Mouse (Mus musculus) midbrain, embryonic 13.5 days (tissue): Measurements from ENCODE around the gene Cd151. TPM values are rescaled to one million over a fixed set of nuclear protein-coding genes. Genes with fewer than 3 reads are reported as not detected.

Experiments used
- ATAC-seq: fragments of 200-750 bp; cut with Nextera tagmentation; 2 replicates; pipeline ENCODE4 v1.8.0; 2017; ENCODE audit warnings: mild to moderate bottlenecking, moderate TSS enrichment, moderate library complexity
- H3K27ac ChIP-seq: fragments of 300-500 bp; sonication (generic); 2 replicates; pipeline ENCODE4 v1.5.1; 2015; ENCODE audit warnings: inconsistent platforms, mild to moderate bottlenecking, moderate library complexity
- H3K27me3 ChIP-seq: fragments of 300-500 bp; sonication (generic); 2 replicates; pipeline ENCODE4 v1.6.1; 2015; ENCODE audit warnings: mild to moderate bottlenecking, inconsistent platforms
- H3K36me3 ChIP-seq: fragments of 300-500 bp; sonication (generic); 2 replicates; pipeline ENCODE4 v1.6.1; 2015; ENCODE audit warnings: mild to moderate bottlenecking, inconsistent platforms
- H3K4me1 ChIP-seq: fragments of 300-500 bp; sonication (generic); replicated peaks from 2 replicates; pipeline ENCODE4 v1.6.1; 2015; ENCODE audit warnings: inconsistent platforms
- H3K4me2 ChIP-seq: fragments of 300-500 bp; sonication (generic); replicated peaks from 2 replicates; pipeline ENCODE4 v1.6.1; 2015; ENCODE audit warnings: moderate library complexity, mild to moderate bottlenecking, inconsistent platforms
- H3K4me3 ChIP-seq: fragments of 300-500 bp; sonication (generic); replicated peaks from 2 replicates; pipeline ENCODE4 v1.5.1; 2015; ENCODE audit warnings: mild to moderate bottlenecking, inconsistent platforms
- H3K9ac ChIP-seq: fragments of 300-500 bp; sonication (generic); replicated peaks from 2 replicates; pipeline ENCODE4 v1.6.1; 2015; ENCODE audit warnings: mild to moderate bottlenecking, inconsistent platforms
- H3K9me3 ChIP-seq: fragments of 300-500 bp; sonication (generic); 2 replicates; pipeline ENCODE4 v1.6.1; 2016; ENCODE audit warnings: mild to moderate bottlenecking, inconsistent platforms
- WGBS: fragments of 180-500 bp; shearing (Covaris S2); methylation state at CpG from one replicate; pipeline ENCODE4 v1.1.7; 2015; 5-methylcytosine and 5-hydroxymethylcytosine counted together
- polyA plus RNA-seq: library from polyadenylated mRNA; unstranded; fragments of >200 nt; fragmentation: Nextera tagmentation; extraction: Ambion mirVana; gene quantifications from 2 replicates; pipeline ENCODE4 v1.2.1, GENCODE M21; 2015

Gene Cd151
- polyA plus RNA-seq, 1 experiment from 2014 or later: 19.9 TPM

DNA sequence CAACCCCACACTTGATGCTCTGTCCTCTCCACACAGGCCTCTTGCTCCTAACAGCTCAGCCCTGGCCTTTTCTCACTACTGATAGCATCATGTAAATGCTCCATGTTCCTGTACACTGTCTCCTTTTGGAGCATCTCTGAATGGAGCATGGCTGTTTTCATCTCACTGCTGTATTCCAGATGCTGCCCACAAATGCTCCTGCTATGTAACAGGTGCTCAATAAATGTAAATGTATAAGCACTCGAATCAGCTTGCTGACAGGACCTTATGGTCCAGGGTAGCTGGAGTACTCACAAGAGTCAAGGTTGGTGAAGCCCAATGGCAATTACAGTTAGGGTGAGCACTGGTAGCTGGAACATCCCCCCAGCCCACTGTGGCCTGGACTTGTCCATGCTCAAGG, 4.0 kb downstream of the Cd151 start:
- no peak overlapping the region for H3K4me3 ChIP-seq
- peaks cover 31% of the 10 kb centered on the region for H3K36me3 ChIP-seq
- H3K4me2 ChIP-seq: no peak overlapping the region
- 93% methylated on average over 1 of the region's 1 CpGs for WGBS
- no peak overlapping the region for H3K9ac ChIP-seq
- ATAC-seq: no peak
- H3K27me3 ChIP-seq: peaks cover 16% of the 10 kb centered on the region
- H3K9me3 ChIP-seq: no peaks in the 10 kb centered on the region
- no peak overlapping the region for H3K27ac ChIP-seq
- peaks cover 57% of the 10 kb centered on the region for H3K4me1 ChIP-seq

DNA sequence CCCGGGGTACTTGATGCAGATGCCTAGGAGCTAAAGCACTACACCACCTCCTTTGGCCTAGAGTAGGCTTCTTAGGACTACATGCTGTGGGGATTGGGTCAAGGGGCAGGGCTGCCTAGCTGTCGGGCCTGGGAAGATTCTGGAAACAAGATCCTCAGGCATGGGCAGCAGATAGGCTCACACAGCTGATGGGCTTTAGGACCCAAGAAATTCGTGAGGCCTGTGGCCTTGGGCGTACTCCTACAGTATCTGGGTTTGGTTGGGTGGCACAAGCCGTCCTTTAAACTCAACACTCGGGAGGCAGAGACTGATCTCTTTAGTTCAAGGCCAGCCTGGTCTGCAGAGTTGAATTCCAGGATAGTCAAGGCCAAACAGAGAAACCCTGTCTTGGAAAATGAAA, 5.0 kb downstream of the Cd151 start:
- 81% methylated on average over 6 of the region's 6 CpGs for WGBS
- no peak overlapping the region for H3K9ac ChIP-seq
- no peaks in the 10 kb centered on the region for H3K9me3 ChIP-seq
- H3K4me2 ChIP-seq: no peak overlapping the region
- no peak for ATAC-seq
- H3K36me3 ChIP-seq: peaks cover 31% of the 10 kb centered on the region
- H3K27me3 ChIP-seq: peaks cover 17% of the 10 kb centered on the region
- no peak overlapping the region for H3K4me3 ChIP-seq
- no peak overlapping the region for H3K27ac ChIP-seq
- peaks cover 55% of the 10 kb centered on the region for H3K4me1 ChIP-seq

DNA sequence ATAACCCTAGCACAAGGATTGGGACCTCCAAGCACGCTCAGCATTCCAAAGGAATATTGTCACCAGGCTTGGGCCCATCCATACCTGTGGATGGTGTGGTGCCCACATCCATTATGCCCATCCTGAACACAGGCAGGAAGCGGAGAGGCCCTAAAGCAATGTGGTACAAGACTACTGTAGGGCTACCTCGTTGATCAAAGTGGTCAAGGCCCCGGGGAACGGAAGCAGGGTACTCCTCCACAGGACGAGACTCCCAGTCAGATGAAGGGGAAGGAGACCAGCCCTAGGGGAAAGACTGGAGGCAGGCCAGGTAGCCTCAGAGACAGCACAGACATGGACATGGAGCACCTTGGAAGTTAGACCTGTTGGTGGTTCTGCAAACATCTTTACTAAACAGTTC, 5.6 kb downstream of the Cd151 start:
- WGBS: 93% methylated on average over 6 of the region's 6 CpGs
- no peak for ATAC-seq
- peaks cover 22% of the 10 kb centered on the region for H3K27me3 ChIP-seq
- H3K27ac ChIP-seq: no peak overlapping the region
- peaks cover 51% of the 10 kb centered on the region for H3K4me1 ChIP-seq
- no peaks in the 10 kb centered on the region for H3K9me3 ChIP-seq
- peaks cover 31% of the 10 kb centered on the region for H3K36me3 ChIP-seq
- H3K9ac ChIP-seq: no peak overlapping the region
- H3K4me3 ChIP-seq: no peak overlapping the region
- H3K4me2 ChIP-seq: no peak overlapping the region

DNA sequence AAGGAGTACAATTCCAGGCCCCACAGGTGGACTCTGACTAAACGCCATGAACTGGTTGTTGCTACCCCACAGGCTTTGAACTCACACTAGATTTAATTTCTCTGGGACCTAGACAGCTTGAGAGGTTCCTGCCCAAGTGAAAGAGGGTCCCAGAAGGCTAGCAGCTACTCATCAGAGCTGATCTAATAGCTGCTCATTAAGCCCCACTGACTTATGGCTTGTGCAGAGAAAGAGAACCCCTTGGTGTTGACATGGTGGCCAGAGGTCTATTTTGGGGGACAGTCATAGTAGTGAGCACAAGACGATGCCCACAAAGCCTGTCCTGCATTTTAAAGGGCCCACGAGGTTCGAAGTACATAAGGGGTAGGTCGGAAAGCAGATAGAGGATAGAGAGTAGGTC, 7.0 kb downstream of the Cd151 start:
- no peak overlapping the region for H3K27ac ChIP-seq

DNA sequence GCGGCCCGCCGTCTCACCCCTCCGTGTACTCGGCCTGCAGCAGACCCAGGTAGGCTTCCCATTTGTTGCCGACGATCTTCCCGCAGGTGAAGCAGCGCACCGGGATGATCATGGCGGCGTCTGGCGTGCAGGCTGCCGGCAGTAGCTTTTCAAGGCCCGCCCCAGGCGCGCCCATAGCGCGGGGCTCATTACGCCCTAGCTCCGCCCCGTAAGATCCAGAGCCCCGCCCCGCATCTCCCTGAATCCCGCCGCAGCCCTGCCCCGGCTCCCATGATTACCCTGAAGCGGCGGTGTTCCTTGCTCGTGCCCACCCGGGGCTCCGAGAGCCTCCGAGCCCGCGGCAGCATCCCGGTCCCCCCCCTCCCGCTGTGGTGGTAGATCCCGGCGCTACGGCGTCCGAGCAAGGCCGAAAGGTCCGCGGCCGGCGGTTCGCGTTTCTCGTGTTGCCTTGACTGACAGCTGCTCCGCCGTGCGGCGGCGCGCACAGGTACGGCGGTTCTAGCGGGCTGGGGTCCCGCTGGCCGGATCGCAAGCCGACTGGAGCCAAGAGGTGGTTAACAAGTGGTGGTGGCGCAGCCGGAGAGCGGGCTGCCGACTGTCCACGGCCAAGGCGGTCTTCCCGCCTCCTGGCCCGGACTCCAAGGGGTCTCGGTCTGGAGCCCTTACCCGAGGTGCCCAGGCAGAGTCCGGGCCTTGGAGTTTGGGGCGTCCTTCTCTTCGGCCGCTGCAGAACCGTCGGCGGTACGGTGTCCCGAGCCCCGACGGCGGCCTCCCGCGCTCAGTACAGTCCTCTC, 8.0 kb downstream of the Cd151 start, which contains the start of the genes Polr2l and Tspan4:
TSS of gene Polr2l (minus strand) at position 122 of the 794 bp plus-strand sequence.
TSS of gene Tspan4 (plus strand) at position 230 of the 794 bp plus-strand sequence.
- Histone ChIP-seq H3K9me3 (no peaks in the 10 kb centered on the region), H3K9ac (peak within 1 kb of the TSS; percentile 84), H3K36me3 (peaks cover 26% of the 10 kb centered on the region), H3K4me1 (peaks cover 28% of the 10 kb centered on the region), H3K4me2 (peak within 1 kb of the TSS; percentile 96), H3K27me3 (peaks cover 30% of the 10 kb centered on the region), H3K27ac (peak within 1 kb of the TSS; percentile 89), H3K4me3 (peak within 1 kb of the TSS; percentile 86)
- WGBS: under 1% methylated on average over 87 of the region's 87 CpGs
- peak; percentile 82 for ATAC-seq

More for the DNA sequence above, 7.0 kb downstream of the Cd151 start:
- no peak for ATAC-seq
- Histone ChIP-seq H3K4me2 (peak overlapping the region; percentile 96), H3K27me3 (peaks cover 26% of the 10 kb centered on the region), H3K4me3 (peak overlapping the region; percentile 86), H3K9me3 (no peaks in the 10 kb centered on the region), H3K9ac (peak overlapping the region; percentile 84), H3K36me3 (peaks cover 31% of the 10 kb centered on the region), H3K4me1 (peaks cover 38% of the 10 kb centered on the region)
- WGBS: 15% methylated on average over 5 of the region's 5 CpGs

DNA sequence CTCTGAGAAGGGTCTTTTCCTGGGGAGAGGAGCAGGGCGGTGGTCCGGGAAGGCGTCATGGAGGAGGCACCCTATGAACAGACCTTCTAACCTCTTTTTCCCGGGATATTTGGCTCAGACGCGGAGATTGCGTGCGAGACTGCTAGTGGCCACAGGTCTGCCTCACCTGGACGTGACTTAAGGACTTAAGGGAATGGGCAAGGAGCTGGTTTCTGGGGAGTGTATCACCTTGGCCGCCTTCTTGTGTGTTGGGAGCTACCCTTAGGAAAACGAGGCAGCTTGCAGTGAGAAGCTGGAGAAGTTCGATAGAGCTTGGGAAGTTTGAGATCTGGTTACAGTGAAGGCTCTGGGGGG, 8.6 kb downstream of the Cd151 start:
- no peak overlapping the region for H3K27ac ChIP-seq
- H3K9ac ChIP-seq: peak overlapping the region; percentile 84
- peaks cover 30% of the 10 kb centered on the region for H3K27me3 ChIP-seq
- no peak; the same call in 1 of the 2 replicates for ATAC-seq
- WGBS: 3% methylated on average over 12 of the region's 12 CpGs
- H3K36me3 ChIP-seq: peaks cover 20% of the 10 kb centered on the region
- peak overlapping the region; percentile 86 for H3K4me3 ChIP-seq
- peaks cover 26% of the 10 kb centered on the region for H3K4me1 ChIP-seq
- peak overlapping the region; percentile 96 for H3K4me2 ChIP-seq
- no peaks in the 10 kb centered on the region for H3K9me3 ChIP-seq

DNA sequence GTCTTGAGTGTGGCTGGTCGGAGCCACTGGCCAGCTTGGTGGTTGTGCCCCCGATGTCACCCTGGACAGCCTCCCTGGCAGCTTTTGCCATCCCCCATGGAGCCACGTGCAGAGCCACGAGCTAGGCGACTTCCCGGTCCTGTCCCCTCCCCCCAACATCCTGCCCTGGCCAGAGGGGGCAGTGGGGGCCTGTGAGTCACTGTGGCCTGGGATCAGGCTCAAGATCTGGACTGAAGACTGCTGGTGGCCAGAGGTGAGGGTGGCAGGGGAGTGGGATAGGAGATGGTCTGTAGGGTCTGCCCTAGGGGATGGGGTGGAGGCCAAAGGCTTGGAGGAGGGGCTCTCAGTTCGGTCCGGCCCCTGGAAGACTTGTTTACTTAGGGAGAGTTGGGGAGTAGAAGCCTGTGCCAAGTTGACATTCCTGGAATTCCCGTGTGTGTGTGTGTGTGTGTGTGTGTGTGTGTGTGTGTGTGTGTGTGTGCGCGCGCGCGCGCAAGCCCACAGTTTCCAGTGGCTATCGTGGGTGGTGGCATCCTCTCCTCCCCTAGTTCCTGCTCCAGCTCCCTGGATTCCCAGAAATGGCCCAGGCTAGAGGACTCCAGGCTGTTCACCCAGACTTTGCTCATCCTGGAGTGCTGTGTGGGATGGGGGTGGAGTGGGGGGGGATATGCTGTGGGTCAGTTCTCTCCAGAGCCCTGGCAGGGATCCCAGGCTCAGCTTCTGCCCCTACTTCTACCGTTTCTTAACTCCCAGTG, 9.2 kb downstream of the Cd151 start:
- Histone ChIP-seq H3K9ac (no peak overlapping the region), H3K36me3 (peaks cover 14% of the 10 kb centered on the region), H3K4me3 (peak overlapping the region; percentile 86), H3K27me3 (peaks cover 30% of the 10 kb centered on the region), H3K27ac (no peak overlapping the region), H3K4me1 (peaks cover 32% of the 10 kb centered on the region), H3K4me2 (peak overlapping the region; percentile 96), H3K9me3 (no peaks in the 10 kb centered on the region)
- ATAC-seq: 0 out of 2 replicates have a peak, but pooled peaks have one; percentile 15
- 3% methylated on average over 11 of the region's 17 CpGs for WGBS

DNA sequence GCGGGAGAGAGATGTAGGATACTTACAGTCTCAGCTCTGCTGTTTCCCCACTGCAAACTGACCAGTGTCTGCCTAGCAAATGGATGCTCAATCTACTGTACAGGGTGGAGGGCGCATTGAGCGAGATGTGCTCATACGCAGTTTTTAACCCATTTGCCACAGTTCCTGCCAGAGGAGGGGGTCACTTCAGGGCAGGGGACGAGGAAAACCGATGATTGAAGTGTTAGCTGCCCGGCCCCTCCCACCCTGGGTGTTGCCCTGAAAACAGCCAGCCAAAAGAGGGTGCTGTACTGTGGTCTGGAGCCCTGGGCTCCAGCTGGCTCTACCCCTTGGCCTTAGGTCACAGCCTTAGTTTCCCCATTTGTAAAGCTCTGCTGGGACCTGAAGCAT, 9.8 kb downstream of the Cd151 start:
- Histone ChIP-seq H3K27ac (no peak overlapping the region), H3K9me3 (no peaks in the 10 kb centered on the region), H3K36me3 (peaks cover 10% of the 10 kb centered on the region), H3K9ac (no peak overlapping the region), H3K4me2 (peak overlapping the region; percentile 96), H3K4me1 (peaks cover 38% of the 10 kb centered on the region), H3K4me3 (no peak overlapping the region), H3K27me3 (peaks cover 30% of the 10 kb centered on the region)
- WGBS: 24% methylated on average over 7 of the region's 7 CpGs
- no peak for ATAC-seq

DNA sequence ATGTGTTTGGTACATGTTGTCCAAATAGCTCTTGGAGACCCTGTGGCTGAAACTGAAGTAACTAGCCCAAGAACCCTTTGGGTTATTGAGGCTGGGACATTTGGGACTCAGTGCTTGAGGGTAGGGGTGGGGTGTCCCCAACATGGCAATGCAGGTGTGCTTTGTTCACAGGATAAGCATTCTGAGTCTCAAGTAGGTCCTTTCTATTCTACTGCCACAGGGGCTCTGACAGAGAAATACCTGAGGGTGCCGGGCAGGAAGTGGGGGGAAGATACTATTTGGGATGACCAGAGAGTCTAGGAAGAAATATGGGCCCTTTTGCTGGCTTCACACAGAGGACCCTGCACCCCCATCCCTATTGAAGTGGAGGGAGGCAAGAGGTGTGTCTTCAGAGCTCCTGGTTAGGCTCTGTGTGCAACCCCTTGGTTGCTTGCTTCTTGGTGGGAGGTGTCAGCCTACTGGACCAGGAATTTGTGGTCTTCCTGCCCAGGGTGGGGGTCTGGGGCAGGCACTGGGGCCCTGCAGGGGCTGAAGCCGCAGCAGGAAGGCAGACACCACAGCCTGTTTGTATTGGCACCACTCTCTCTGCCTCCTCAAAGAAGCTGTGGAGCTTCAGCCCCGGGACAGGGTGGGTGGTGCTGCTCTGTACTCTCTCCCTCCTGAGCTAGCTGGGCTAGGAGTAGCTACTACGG, 10.5 kb downstream of the Cd151 start:
- no peak for ATAC-seq
- Histone ChIP-seq H3K9ac (no peak overlapping the region), H3K4me3 (no peak overlapping the region), H3K27me3 (peaks cover 34% of the 10 kb centered on the region), H3K27ac (no peak overlapping the region), H3K4me1 (peaks cover 45% of the 10 kb centered on the region), H3K36me3 (peaks cover 2% of the 10 kb centered on the region), H3K4me2 (no peak overlapping the region), H3K9me3 (no peaks in the 10 kb centered on the region)
- 71% methylated on average over 4 of the region's 4 CpGs for WGBS

DNA sequence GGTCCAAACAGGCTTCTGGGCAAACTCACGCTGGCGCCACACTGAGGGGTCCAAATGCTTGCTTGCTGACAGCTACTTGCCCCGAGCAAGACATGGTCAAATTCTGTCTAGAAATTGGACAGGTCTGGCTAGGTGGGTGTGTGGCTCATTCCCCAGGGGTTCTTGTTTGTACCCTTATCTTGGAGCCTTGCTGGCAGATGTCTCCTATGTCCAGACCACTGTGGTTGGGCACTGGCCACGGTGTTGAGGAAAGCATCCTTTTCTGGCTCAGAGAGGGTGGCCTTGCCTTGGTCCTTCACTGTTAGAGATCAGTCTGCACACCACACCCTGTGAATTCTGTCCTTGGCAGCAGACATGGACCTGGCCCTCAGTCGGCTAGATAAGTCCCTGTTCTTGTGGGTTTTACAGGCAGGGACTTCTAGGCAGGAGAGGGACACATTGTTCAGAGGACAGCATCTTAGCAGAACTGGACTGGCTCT, 11.1 kb downstream of the Cd151 start:
- Histone ChIP-seq H3K36me3 (no peaks in the 10 kb centered on the region), H3K4me1 (peaks cover 49% of the 10 kb centered on the region), H3K4me3 (no peak overlapping the region), H3K27me3 (peaks cover 40% of the 10 kb centered on the region), H3K9me3 (no peaks in the 10 kb centered on the region), H3K27ac (no peak overlapping the region), H3K9ac (no peak overlapping the region), H3K4me2 (no peak overlapping the region)
- 76% methylated on average over 5 of the region's 5 CpGs for WGBS
- no peak for ATAC-seq

DNA sequence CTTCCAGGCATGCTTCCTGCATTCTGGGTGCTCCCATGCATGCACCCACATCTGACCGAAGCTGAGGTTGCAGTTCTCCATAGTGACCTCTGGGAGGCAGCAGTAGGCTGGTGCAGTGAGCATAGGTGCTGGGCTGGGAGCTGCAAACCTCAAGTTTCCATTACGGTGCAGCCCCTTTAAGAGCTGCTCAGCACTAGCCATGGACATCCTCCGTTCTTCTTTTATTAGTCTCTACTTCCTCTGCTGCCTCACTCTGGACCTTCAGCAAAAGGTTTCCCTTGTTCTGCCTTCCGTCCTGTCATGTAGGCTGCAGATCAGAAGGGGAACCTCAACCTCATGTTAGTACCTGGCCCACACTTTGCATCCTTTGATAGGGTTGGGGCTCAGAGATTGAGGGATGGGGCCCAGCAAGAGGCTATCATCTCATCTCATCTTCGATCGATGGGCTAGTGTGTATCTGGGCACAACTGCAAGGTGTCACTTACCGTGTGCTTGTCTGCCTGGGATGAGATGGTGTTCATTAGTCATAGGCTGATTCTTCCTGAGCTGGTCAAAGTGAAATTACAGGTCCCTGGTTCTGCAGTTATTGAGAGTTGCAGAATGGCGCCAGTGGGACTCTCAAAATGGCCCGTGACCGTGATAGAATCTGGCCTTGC, 13.8 kb downstream of the Cd151 start:
- ATAC-seq: peak; percentile 55
- H3K4me1 ChIP-seq: peaks cover 35% of the 10 kb centered on the region

More for the DNA sequence above, 13.8 kb downstream of the Cd151 start:
- Histone ChIP-seq H3K4me2 (peak overlapping the region; percentile 92), H3K9ac (peak overlapping the region; percentile 75; the same call in 1 of the 2 replicates), H3K27me3 (peaks cover 39% of the 10 kb centered on the region), H3K9me3 (no peaks in the 10 kb centered on the region), H3K36me3 (no peaks in the 10 kb centered on the region), H3K27ac (no peak overlapping the region; the same call in 1 of the 2 replicates), H3K4me3 (peak overlapping the region; percentile 62)
- WGBS: 6% methylated on average over 10 of the region's 10 CpGs
